Mouse (Mus musculus) frontal cortex, postnatal 36 days (tissue): ENCODE data around the gene Ambra1.

Experiments used
- DNase-seq, 2 experiments: peaks; one replicate each; pipeline ENCODE4 v3.0.0; 2022; ENCODE audit warnings: low spot score in 2 of 2

Gene Ambra1

DNA sequence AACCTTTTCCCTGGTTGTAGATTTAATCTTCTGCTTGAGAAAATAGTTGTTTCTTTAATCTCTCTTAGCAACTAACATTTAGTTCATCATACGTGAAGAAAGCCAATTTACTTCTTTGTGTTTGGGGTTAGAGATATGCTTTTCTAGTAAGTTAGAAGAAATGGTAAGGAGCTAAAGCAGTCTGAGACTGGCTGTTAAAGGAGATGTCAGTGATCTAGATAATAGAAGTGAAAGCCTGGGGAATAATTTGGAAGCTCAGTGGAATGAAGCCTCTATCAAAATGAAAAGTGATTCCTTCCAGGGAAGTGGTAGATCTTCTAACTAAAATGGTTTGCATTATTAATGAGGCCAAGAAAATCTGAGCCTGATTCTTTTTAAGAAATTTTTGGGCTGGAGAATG lies 141.3 kb downstream of the Ambra1 start:
- DNase-seq = no peak

DNA sequence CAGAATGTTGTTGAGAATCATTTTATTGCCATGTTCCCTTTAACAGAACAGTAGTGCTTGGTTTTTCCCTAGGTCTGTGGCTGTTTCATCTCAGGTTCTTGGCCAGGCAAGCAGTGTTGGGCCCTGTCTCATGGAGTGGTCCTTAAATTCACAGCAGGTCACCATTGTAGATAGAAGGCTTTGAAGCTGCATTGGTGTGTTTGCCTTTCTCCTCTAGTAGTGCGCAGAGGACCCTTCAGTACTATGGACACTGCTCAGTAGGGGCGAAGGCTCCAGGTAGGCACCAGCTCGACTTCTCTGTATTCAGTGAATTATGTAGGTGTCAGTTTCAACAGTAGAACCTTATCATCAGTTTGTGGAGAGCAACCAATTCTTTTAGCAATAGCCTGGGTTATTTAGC lies 142.7 kb downstream of the Ambra1 start:
- no peak for DNase-seq

DNA sequence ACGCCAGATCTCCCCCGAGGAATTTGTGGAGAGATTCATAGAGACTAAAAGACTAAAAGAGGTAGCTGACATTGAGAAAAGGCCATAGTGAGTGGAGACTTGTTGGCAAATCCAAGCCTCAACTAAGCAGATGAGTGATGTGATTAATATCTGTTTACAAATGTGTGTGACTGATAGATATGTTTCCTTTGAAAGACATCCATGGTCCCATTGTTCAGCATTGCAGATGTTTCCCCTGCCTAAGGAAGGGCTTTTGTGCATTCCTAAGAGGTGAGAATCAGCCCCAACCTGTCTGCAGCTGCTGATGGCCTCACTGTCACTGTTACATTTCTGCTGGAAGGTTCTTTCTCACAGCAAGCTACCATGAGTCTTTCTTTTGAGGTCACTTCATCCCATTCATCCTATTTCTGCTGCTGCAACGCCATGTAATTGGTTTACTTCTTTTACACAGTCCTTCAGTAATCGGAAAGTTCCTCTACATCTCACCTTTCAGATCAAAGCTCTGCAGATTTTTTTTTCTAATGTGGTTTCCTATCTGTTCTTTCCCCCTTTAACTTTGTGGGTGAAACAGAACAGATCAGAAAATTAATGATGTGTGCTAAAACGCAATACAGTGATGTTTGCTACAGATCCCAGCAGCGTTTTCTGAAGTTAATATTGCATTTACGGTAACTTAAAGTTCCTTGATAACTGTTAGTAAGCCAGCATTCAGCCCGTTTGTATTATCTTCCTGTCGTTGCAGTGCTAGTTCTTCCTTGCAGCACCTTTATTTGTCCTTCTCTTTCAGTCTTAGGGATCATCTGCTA lies 146.3 kb downstream of the Ambra1 start:
- DNase-seq = no peak

- DNase-seq = no peak
Measured at GRCm38 (mm10) chr2:91876806-91877140, 146.8 kb downstream of the Ambra1 start.

DNA sequence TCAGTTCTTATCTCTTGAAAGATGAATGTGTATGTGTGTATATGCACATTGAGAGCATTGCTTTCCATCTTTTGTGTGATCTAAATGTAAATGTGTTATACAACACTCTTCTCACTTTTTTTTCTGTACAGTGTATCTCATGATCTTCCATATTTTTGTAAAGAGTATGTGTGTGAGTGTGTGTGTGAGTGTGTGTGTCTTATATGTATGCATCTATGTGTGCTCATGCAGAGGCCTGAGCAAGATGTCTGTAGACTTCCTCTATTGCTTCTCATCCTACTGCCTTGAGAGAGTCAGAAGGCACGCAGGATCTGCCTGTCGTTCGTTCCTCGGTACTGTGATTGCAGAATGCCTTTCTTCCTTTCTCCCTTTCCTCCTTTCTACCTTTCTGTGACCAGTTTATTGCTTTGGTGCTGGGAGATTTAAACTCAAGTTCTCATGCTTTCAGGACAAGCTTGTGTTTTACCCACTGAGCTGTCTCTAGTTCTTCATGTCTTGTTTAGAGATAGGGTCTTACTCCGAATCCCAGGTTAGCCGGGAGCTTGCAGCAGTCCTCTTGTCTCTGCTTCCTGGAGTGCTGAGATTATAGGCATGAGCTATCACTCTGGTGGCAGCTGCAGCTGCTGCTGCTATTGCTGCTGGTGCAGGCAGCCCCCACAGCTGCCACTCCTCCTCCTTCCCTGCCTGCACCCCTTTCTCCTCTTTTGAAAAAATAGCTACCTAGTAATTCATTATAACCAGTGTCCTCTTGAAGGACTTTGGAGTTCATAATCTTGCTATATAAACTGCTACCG lies 148.7 kb downstream of the Ambra1 start:
- DNase-seq = peak; percentile 19 to 31

- DNase-seq = no peak
Measured at GRCm38 (mm10) chr2:91883961-91884360, 154.0 kb downstream of the Ambra1 start.

- DNase-seq = no peak
Measured at GRCm38 (mm10) chr2:91884616-91885015, 154.7 kb downstream of the Ambra1 start.

DNA sequence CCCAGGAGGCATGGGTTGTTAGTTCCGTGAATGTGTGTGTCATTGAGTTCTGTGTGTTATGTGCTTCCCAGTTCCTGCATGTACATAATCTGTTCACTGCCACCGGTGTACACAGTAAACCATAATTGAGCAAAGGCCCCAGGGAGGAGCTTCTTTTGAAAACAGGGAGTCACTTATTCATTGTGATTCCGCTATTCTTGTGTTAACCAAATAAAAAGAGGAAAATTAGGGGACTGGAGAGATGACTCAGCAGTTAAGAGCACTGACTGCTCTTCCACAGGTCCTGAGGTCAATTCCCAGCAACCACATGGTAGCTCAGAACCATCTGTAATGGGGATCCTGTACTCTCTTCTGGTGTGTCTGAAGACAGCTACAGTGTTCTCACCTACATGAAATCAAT lies 164.8 kb downstream of the Ambra1 start:
- no peak for DNase-seq

DNA sequence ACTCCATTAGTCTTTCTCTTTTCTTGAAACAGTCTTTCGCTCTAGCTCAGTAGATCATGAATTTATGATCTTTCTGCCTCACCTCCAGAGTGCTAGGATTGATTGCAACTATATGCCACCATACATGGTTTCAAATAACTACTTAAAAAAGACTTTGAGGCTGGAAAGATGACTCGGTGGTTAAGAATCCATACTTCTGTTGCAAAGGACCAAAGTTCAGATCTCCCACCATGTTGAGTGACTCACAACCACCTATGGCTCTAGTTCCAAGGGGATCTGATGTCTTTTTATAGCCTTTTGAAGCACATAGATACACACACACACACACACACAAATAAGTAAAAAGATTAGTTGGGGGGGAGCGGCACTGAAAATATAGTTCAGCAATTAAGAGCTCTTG lies 165.5 kb downstream of the Ambra1 start:
- no peak for DNase-seq

DNA sequence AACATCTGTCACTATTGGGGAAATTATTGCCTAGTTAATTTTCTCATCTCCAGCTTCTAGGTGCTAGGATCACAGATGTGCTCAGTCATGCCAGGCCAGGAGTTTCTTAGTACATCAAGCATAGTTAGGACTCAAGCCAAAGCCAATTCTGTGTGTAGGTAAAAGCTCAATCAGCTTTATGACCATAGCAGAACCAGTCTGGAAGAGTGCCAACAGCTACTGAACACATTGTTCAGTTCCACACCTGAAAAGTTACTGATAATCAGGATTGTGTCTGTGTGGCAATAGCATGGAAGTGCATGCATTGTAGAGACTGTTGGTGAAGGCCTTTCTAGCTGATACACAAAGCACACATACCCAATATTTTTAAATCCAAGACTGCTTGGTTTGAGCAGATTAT lies 168.0 kb downstream of the Ambra1 start:
- DNase-seq = no peak

DNA sequence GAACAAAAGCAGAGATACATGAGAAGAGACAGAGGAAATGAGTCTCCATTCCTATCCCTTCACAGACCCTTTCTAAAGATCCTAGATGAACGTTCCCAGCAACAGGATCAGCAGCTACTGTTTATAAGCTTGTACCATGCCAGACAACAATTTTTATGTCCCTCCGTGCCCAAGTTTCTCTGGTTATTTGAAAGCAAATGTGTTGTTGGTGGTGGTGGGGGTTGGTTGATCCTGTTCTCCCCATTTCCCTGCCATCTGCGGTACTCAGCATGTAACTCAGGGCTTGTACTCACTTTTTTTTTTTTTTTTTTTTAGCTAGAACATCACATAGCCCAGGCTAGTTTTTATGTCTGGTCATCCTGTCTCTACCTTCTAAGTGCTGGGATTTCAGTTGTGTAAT lies 169.2 kb downstream of the Ambra1 start:
- no peak for DNase-seq

DNA sequence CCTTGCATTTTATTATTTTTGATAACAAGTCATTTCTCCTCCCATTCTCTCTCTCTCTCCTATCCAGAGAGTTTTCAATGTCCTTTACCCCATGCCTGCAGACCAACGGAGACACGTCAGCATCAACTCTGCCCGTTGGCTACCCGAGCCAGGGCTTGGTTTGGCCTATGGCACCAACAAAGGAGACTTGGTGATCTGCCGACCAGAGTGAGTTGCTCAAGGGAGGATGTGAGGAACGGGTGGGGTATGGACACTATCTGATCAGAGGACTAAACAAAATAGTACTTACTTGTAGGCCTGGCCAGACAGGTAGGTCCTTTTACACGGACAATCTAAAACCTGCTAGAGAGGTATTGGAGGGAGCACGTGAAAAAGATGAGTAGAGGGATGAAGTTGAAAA lies 170.5 kb downstream of the Ambra1 start:
- DNase-seq = no peak

DNA sequence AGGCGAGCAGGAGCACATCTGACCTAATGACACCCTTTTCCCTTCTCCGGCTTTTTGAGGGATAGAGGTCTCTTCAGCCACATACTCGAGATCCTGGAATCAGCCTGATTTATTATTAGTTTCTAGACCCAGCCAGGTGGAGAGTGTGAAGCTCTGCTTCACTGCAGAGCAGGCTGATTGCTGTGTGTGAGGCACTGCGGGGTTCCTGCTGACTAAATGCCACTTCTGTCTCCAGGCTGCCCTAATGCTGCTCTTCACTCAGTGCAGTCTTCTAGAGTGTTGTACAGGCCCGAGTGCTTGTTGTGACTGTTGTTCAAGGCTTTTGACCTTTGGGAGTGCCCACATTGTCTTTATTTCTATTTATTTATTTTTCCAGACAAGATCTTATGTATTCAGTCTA lies 172.4 kb downstream of the Ambra1 start:
- DNase-seq = no peak

DNA sequence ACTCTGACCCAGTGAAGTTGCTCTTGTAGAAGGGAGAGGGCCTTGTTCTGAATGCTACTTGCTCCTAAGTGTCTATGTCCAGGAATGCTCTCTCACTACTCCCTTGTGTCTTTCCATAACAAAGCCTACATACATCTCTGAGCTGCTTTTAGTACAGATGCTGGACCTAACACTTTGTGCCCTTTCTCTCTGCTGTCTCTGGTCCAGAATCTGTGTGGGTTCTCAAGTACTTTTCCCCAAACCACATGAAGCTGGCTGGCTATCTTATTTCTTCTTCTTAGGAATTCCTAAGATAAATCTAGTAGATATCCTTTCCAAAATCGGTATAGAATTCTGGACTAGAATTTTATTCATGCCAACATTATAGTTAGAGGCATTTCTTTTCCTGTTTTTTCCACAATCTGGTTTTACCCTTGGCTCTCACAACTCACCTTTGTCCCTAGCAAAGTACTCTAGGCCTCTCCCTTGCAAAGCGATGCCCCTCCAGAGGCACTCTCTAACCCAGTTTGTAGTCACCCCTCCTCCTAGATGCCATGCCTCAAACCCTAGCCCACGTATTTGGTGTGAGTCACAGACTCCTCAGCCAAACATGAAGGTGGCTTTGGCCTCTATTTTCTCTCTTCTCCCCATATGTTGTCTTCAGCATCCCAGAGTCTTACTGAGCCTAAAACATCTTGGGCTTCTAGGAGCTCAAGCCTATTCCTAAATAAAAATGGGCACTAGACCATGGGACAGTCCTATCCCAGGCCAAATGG lies 173.4 kb downstream of the Ambra1 start:
- peak; percentile 32 to 56 for DNase-seq

DNA sequence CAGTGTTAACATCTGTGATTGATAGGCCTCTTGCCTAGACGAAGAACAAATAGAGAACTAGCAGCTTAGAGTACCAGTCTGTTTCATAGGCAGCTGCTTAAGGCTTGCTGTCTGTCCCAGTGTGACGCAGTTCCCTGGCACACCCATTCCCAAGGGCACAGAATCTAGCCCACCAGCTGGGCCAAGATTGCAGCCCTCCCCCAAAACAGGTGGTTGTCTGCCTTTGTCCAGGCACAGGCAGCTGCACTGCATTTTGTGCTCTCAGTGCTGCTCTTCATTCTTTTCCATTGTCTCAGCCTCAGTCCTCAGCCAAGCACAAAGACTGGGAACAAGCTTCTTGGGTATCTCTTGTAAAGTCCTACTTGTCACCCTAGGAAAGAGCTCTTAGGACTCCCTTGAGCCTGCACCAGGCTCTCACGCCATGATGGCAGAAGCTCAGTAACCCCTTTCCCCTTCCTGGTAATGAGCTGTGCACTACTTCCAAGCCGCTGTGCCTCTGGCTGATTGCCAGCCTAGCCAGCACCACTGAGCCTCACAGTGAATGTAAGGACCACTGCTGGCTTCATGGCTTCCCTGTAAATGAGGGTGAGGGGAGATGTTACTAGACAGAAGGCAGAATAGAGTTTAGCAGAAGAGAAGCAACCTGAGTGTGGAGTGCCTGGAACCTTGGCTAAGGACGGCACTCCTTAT lies 174.8 kb downstream of the Ambra1 start:
- DNase-seq = peak in 1 of 2 experiments; percentile 40

DNA sequence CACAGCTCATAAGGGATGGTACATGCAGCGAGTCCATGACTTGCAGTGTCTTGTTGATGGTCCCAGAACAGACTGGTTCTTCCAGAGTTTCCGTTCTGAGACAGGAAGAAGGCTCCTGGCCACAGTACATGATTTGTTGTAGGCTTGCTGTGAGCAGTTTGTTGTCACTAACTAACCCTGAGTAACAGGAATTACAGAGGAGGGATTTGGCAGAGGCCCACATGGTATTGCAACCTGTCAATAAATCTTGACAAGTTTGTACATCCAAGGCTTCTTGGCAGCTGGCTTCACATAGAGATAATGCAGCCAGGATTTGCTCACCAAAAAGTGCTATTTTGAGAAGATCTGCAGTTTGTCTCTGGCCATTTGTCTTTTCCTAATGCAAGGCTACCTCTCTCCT lies 176.2 kb downstream of the Ambra1 start:
- no peak for DNase-seq

GRCm38 (mm10) chr2:91912616-91913015 lies 182.7 kb downstream of the Ambra1 start:
- DNase-seq = no peak

- no peak for DNase-seq
Measured at GRCm38 (mm10) chr2:91913328-91914110, 183.6 kb downstream of the Ambra1 start.

- DNase-seq = no peak
Measured at GRCm38 (mm10) chr2:91916346-91916977, 186.5 kb downstream of the Ambra1 start.

DNA sequence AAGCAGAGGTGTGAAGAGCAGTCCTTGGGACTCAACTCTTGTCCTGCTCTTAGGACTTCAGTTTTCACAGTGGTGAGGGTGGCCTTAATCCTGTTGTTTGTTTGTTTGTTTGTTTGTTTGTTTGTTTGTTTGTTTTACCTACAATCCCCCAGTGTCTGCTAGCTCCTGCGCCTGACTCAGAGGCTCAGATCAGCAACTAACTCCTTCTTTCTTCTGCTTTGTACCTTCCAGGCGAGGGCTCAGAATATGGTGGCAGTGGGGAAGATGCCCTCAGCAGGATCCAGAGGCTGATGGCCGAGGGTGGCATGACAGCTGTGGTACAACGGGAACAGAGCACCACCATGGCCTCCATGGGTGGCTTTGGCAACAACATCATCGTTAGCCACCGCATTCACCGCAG lies 187.2 kb downstream of the Ambra1 start:
- no peak for DNase-seq

DNA sequence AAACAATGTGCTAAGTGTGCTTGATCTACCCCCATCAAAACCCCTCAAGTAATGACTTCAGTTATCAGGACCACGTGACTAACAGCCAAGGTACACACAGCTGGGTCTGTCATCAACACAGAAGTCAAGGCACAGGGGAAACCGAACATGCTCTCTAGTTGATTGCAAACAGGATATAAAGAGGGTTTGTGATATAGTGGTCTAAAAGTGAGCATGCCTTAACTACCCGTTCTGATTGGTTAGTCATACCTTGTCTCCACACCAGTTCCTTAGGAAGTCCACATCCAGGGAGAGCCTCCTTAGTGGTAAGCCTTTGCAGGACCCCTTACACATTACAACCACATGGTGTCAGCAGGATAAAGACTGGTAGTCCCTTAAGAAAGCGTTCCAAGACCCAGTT lies 190.2 kb downstream of the Ambra1 start:
- no peak for DNase-seq
